Mouse (Mus musculus) forelimb bud, embryonic 11.5 days (tissue): ENCODE results near the gene Hcar2.

Experiments
- DNase-seq: peaks from one replicate; pipeline ENCODE4 v3.0.0-alpha.2; 2012; ENCODE audit warnings: low read depth, low spot score

Hcar2 gene

GRCm38 (mm10) chr5:123865365-123865764 is at the start of gene Hcar2:
Gene Hcar2, minus strand, starts transcription at chr5:123865499.
- no peak for DNase-seq

GRCm38 (mm10) chr5:123914852-123915251 is 49.6 kb upstream of the Hcar2 start:
- no peak for DNase-seq

- DNase-seq: no peak
These were observed 42.3 kb upstream of the Hcar2 start for GRCm38 (mm10) chr5:123907631-123907977.

GRCm38 (mm10) chr5:123906976-123907630 is 41.8 kb upstream of the Hcar2 start, which contains the start of gene Denr:
Gene Denr, plus strand, starts transcription at chr5:123907175.
- DNase-seq: peak; percentile 98

- DNase-seq: no peak
These were observed 41.1 kb upstream of the Hcar2 start for GRCm38 (mm10) chr5:123906146-123906975.

GRCm38 (mm10) chr5:123904059-123904672 is 38.9 kb upstream of the Hcar2 start:
- DNase-seq: no peak

GRCm38 (mm10) chr5:123897352-123897751 is 32.1 kb upstream of the Hcar2 start:
- DNase-seq: no peak

- DNase-seq: no peak
These were observed 31.1 kb upstream of the Hcar2 start for GRCm38 (mm10) chr5:123896395-123896794.

GRCm38 (mm10) chr5:123893520-123893919 is 28.2 kb upstream of the Hcar2 start:
- no peak for DNase-seq

- DNase-seq: peak; percentile 12
These were observed 26.4 kb upstream of the Hcar2 start for GRCm38 (mm10) chr5:123891669-123892068.

GRCm38 (mm10) chr5:123890987-123891386 is 25.7 kb upstream of the Hcar2 start:
- DNase-seq: no peak

GRCm38 (mm10) chr5:123890312-123890711 is 25.0 kb upstream of the Hcar2 start:
- DNase-seq: no peak

GRCm38 (mm10) chr5:123886365-123886764 is 21.1 kb upstream of the Hcar2 start:
- no peak for DNase-seq

- no peak for DNase-seq
These were observed 19.0 kb upstream of the Hcar2 start for GRCm38 (mm10) chr5:123884332-123884731.

GRCm38 (mm10) chr5:123883891-123884290 is 18.6 kb upstream of the Hcar2 start:
- no peak for DNase-seq

- DNase-seq: no peak
These were observed 15.5 kb upstream of the Hcar2 start for GRCm38 (mm10) chr5:123880778-123881177.

GRCm38 (mm10) chr5:123879928-123880327 is 14.6 kb upstream of the Hcar2 start, which contains the start of gene Hcar1:
Gene Hcar1, minus strand, starts transcription at chr5:123880020.
- DNase-seq: no peak

- no peak for DNase-seq
These were observed 12.8 kb upstream of the Hcar2 start for GRCm38 (mm10) chr5:123878056-123878455.

GRCm38 (mm10) chr5:123874177-123874576 is 8.9 kb upstream of the Hcar2 start:
- no peak for DNase-seq

- no peak for DNase-seq
These were observed 4.3 kb upstream of the Hcar2 start for GRCm38 (mm10) chr5:123869615-123870014.

GRCm38 (mm10) chr5:123866457-123866856 is 1.2 kb upstream of the Hcar2 start:
- DNase-seq: no peak

GRCm38 (mm10) chr5:123863934-123864333 is 1.4 kb downstream of the Hcar2 start:
- no peak for DNase-seq
